Mouse (Mus musculus): ENCODE data around the gene Mb21d2. TPM values are rescaled to one million over a fixed set of nuclear protein-coding genes. Genes with fewer than 3 reads are reported as not detected.

Gene Mb21d2
- total and polyA plus RNA-seq, 3 experiments: not detected

DNA sequence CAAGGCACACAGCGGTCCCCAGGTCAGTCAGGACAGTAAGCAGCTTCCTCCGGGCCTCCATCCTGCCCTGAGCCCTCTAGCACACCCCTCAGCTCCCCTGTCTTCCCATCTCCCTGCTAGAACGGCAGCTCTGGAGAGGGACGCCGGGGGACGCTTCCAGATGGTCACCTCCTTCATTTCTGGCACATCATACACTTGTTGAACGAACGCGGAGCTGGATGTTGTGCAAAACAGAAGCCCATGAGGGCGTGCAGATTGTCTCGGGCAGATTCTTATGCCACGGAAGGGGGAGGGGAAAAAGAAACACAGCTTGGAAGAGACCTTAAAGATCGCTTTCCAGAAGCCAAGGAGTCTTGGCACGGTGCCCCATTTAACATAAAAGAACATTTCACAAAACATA, 78.6 kb downstream of the Mb21d2 start:
- Histone ChIP-seq H3K27me3 (ENCODE audit: control insufficient read depth in 1 of 2, insufficient read depth in 2 of 2, low read length in 2 of 2) (no peaks in the 10 kb centered on the region), H3K36me3 (ENCODE audit: control insufficient read depth in 1 of 2, insufficient read depth in 2 of 2, low read length in 2 of 2) (no peaks in the 10 kb centered on the region), H3K79me2 (ENCODE audit: control insufficient read depth, insufficient read depth, low read length, poor library complexity) (no peaks in the 10 kb centered on the region), H3K9ac (ENCODE audit: control insufficient read depth, low read depth, low read length, poor library complexity, severe bottlenecking) (no peak overlapping the region), H3K27ac (ENCODE audit: control insufficient read depth, low read depth, low read length) (no peak overlapping the region), H3K4me1 (ENCODE audit: control insufficient read depth in 1 of 2, insufficient read depth in 2 of 2, low read length in 2 of 2) (no peaks in the 10 kb centered on the region), H3K9me3 (replicated peaks; ENCODE audit: insufficient read depth, low read length) (no peaks in the 10 kb centered on the region), H3K4me3 (ENCODE audit: control insufficient read depth in 1 of 2, insufficient read depth in 1 of 2, low read depth in 2 of 2, low read length in 2 of 2) (no peak overlapping the region)
- DNase-seq (ENCODE audit: low read depth, low spot score): no peak
- no peak for TF ChIP-seq MYC (IDR thresholded peaks at IDR 0.05; ENCODE audit: low read depth, low read length)
- TF ChIP-seq RCOR1 (IDR thresholded peaks at IDR 0.05; ENCODE audit: low read depth, low read length): no peak
- no peak for TF ChIP-seq RAD21 (IDR thresholded peaks at IDR 0.05; ENCODE audit: low read depth, low read length)
- TF ChIP-seq POLR2AphosphoS5 (IDR thresholded peaks at IDR 0.05; ENCODE audit: borderline replicate concordance, low read depth, low read length): no peak

- H3K4me1 ChIP-seq (ENCODE audit: control insufficient read depth in 1 of 2, insufficient read depth in 2 of 2, low read length in 2 of 2): no peaks in the 10 kb centered on the region
- DNase-seq (ENCODE audit: low read depth, low spot score): no peak
- H3K9me3 ChIP-seq (replicated peaks; ENCODE audit: insufficient read depth, low read length): no peaks in the 10 kb centered on the region
- H3K27me3 ChIP-seq (ENCODE audit: control insufficient read depth in 1 of 2, insufficient read depth in 2 of 2, low read length in 2 of 2): no peaks in the 10 kb centered on the region
- H3K36me3 ChIP-seq (ENCODE audit: control insufficient read depth in 1 of 2, insufficient read depth in 2 of 2, low read length in 2 of 2): no peaks in the 10 kb centered on the region
- no peak for TF ChIP-seq SIN3A (IDR thresholded peaks at IDR 0.05; ENCODE audit: low read length)
- no peak for TF ChIP-seq ZNF384 (IDR thresholded peaks at IDR 0.05; ENCODE audit: low read depth, low read length)
- no peak for TF ChIP-seq BHLHE40 (IDR thresholded peaks at IDR 0.05; ENCODE audit: borderline replicate concordance, low read depth, low read length)
- TF ChIP-seq CHD1 (IDR thresholded peaks at IDR 0.05; ENCODE audit: low read depth, low read length): no peak
- TF ChIP-seq RAD21 (IDR thresholded peaks at IDR 0.05; ENCODE audit: low read depth, low read length): no peak
- TF ChIP-seq ZMIZ1 (IDR thresholded peaks at IDR 0.05; ENCODE audit: low read depth, low read length): no peak
- no peak for TF ChIP-seq EP300 (IDR thresholded peaks at IDR 0.05; ENCODE audit: low read depth in 1 of 2, low read length in 2 of 2)
- no peak for TF ChIP-seq TCF12 (IDR thresholded peaks at IDR 0.05; ENCODE audit: low read depth, low read length)
- TF ChIP-seq UBTF (IDR thresholded peaks at IDR 0.05; ENCODE audit: borderline replicate concordance, insufficient read depth, low read depth, low read length): no peak
- no peak for TF ChIP-seq ZC3H11A (IDR thresholded peaks at IDR 0.05; ENCODE audit: low read depth, low read length)
- TF ChIP-seq HCFC1 (IDR thresholded peaks at IDR 0.05; ENCODE audit: low read depth, low read length): no peak
- TF ChIP-seq ETS1 (IDR thresholded peaks at IDR 0.05; ENCODE audit: low read depth, low read length): no peak
- TF ChIP-seq MAX (IDR thresholded peaks at IDR 0.05; ENCODE audit: low read length): no peak
- no peak for TF ChIP-seq RCOR1 (IDR thresholded peaks at IDR 0.05; ENCODE audit: low read depth, low read length)
- TF ChIP-seq KAT2A (conservative IDR thresholded peaks at IDR 0.05; ENCODE audit: low read depth, low read length): no peak
- TF ChIP-seq POLR2AphosphoS2 (IDR thresholded peaks at IDR 0.05; ENCODE audit: low read length): no peak
- H3K4me3 ChIP-seq (ENCODE audit: control insufficient read depth in 1 of 2, insufficient read depth in 1 of 2, low read depth in 2 of 2, low read length in 2 of 2): no peak overlapping the region
- H3K79me2 ChIP-seq (ENCODE audit: control insufficient read depth, insufficient read depth, low read length, poor library complexity): no peaks in the 10 kb centered on the region
- no peak overlapping the region for H3K27ac ChIP-seq (ENCODE audit: control insufficient read depth, low read depth, low read length)
- no peak overlapping the region for H3K9ac ChIP-seq (ENCODE audit: control insufficient read depth, low read depth, low read length, poor library complexity, severe bottlenecking)
Observed at GRCm38 (mm10) chr16:28846123-28846522, 83.3 kb downstream of the Mb21d2 start.
